Mouse (Mus musculus): ENCODE results near the gene Zfr2.

The Zfr2 gene

GRCm38 (mm10) chr10:81232580-81233225 is at the start of gene Zfr2:
Gene Zfr2, plus strand, starts transcription at chr10:81233155.
- peak; percentile 91 for DNase-seq (ENCODE audit: low spot score)

- DNase-seq (ENCODE audit: low spot score), result no peak
These were observed 49.1 kb upstream of the Zfr2 start, which contains the start of gene 4930442H23Rik for GRCm38 (mm10) chr10:81183805-81184204. Gene 4930442H23Rik, minus strand, starts transcription at chr10:81183849.

GRCm38 (mm10) chr10:81184765-81185164 is 48.2 kb upstream of the Zfr2 start:
- DNase-seq (ENCODE audit: low spot score), result no peak

GRCm38 (mm10) chr10:81187161-81187560 is 45.8 kb upstream of the Zfr2 start:
- no peak for DNase-seq (ENCODE audit: low spot score)

- DNase-seq (ENCODE audit: low spot score), result no peak
These were observed 43.1 kb upstream of the Zfr2 start for GRCm38 (mm10) chr10:81189821-81190220.

- no peak for DNase-seq (ENCODE audit: low spot score)
These were observed 42.6 kb upstream of the Zfr2 start for GRCm38 (mm10) chr10:81190236-81190911.

- DNase-seq (ENCODE audit: low spot score), result no peak
These were observed 42.0 kb upstream of the Zfr2 start for GRCm38 (mm10) chr10:81190912-81191321.

- DNase-seq (ENCODE audit: low spot score), result no peak
These were observed 41.5 kb upstream of the Zfr2 start for GRCm38 (mm10) chr10:81191342-81191982.

GRCm38 (mm10) chr10:81192270-81192967 is 40.5 kb upstream of the Zfr2 start:
- DNase-seq (ENCODE audit: low spot score), result peak; percentile 86

GRCm38 (mm10) chr10:81192968-81193501 is 39.9 kb upstream of the Zfr2 start:
- DNase-seq (ENCODE audit: low spot score), result no peak

- DNase-seq (ENCODE audit: low spot score), result no peak
These were observed 38.8 kb upstream of the Zfr2 start for GRCm38 (mm10) chr10:81193991-81194774.

GRCm38 (mm10) chr10:81195300-81195699 is 37.7 kb upstream of the Zfr2 start:
- no peak for DNase-seq (ENCODE audit: low spot score)

- no peak for DNase-seq (ENCODE audit: low spot score)
These were observed 36.4 kb upstream of the Zfr2 start for GRCm38 (mm10) chr10:81196470-81197065.

GRCm38 (mm10) chr10:81197305-81197704 is 35.6 kb upstream of the Zfr2 start:
- DNase-seq (ENCODE audit: low spot score), result no peak

GRCm38 (mm10) chr10:81198230-81198629 is 34.7 kb upstream of the Zfr2 start:
- DNase-seq (ENCODE audit: low spot score), result no peak

GRCm38 (mm10) chr10:81198990-81199389 is 34.0 kb upstream of the Zfr2 start:
- no peak for DNase-seq (ENCODE audit: low spot score)

GRCm38 (mm10) chr10:81200141-81200540 is 32.8 kb upstream of the Zfr2 start:
- no peak for DNase-seq (ENCODE audit: low spot score)

GRCm38 (mm10) chr10:81200605-81201287 is 32.2 kb upstream of the Zfr2 start:
- no peak for DNase-seq (ENCODE audit: low spot score)

- DNase-seq (ENCODE audit: low spot score), result no peak
These were observed 30.9 kb upstream of the Zfr2 start, which contains the start of gene Nmrk2 for GRCm38 (mm10) chr10:81201807-81202758. Gene Nmrk2, minus strand, starts transcription at chr10:81202051.

Data from left cerebral cortex, adult 11 months (tissue).